Mouse (Mus musculus): ENCODE measurements at regions not wholly inside any gene's neighbourhood (a gene's known extent, or its start where the extent isn't known, plus 50 kb on each side); places are given as distances from the start of the nearest gene placed in this dataset.

DNA sequence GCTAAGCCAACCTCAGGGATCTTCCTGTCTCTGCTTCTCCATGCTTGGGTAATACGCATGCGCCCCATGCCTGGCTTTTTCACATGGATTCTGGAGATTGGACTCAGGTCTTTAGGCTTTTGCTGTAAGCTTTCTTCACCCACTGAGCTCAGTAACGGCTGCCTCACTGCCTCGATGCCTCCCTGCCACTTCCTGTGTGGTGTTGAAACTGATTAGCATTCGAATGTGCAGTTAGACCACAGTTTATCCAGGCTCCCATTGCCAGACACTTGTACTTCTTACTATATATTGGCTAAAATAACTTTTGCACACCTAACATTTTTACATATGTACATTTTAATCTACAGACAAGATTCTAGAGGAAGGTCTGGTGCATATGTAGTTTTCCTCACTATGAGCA is 137.0 kb upstream of the Fmo9 start:
- TF ChIP-seq POLR2A (IDR thresholded peaks at IDR 0.05; ENCODE audit: low read depth, low read length) (no peak), CTCF (IDR thresholded peaks at IDR 0.05; ENCODE audit: borderline replicate concordance, insufficient read depth, low read length) (no peak)

Measured in embryonic fibroblast, embryonic 13.5 days (primary cell).